Mouse (Mus musculus): ENCODE results near the gene Gldc. TPM values are rescaled to one million over a fixed set of nuclear protein-coding genes. Genes with fewer than 3 reads are reported as not detected.
A peak's percentile ranks its signal among the peaks of the same experiment; 100 is the strongest.
"Not testable (repeated sequence)": the region's sequence is repeated elsewhere in the genome, so short reads cannot be mapped to it uniquely, and the experiment has no call there.

Gene Gldc
- total RNA-seq (2021) = 10 to 100 TPM in 1 of 2 experiments, 1 to 10 TPM in 1; 6.3 to 14.0 TPM
- long read RNA-seq, experiment 1, transcript Gldc-201 (25 exons, 3,767 nt) = major isoform, 42 of 53 reads
- long read RNA-seq, experiment 1, partial matches to known transcripts = 9 of 53 reads
- long read RNA-seq, experiment 1, other reads (novel, unspliced or antisense) = 2 of 53 reads
- long read RNA-seq, experiment 2, partial matches to known transcripts = 1 of 3 reads
- long read RNA-seq, experiment 2, other reads (novel, unspliced or antisense) = 0 of 3 reads

- DNase-seq = peak; percentile 59
Observed at GRCm38 (mm10) chr19:30174919-30175571, at the start of gene Gldc. Gene Gldc (minus strand): TSS chr19:30175429.

- DNase-seq = not testable (repeated sequence)
Observed at GRCm38 (mm10) chr19:30222593-30222992, 47.4 kb upstream of the Gldc start.

DNA sequence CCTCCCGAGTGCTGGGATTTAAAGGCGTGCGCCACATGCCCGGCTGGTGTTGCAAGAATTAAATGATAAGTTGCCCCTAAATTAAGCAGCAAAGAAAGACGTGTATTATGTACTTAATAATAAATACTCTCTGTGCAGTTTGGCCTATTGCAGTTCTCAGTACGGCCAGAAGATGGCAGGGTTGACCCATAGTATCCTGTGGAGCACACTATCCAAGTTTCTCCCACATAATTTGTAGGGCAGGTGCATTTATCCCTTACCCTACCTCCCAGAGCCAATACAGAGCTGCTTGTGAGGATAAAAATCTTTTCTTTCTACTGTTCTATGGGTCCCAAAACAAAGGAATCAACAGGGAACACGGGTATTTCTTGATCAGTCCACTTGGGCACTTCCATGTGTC is 42.1 kb upstream of the Gldc start:
- peak; percentile 77 for DNase-seq

DNA sequence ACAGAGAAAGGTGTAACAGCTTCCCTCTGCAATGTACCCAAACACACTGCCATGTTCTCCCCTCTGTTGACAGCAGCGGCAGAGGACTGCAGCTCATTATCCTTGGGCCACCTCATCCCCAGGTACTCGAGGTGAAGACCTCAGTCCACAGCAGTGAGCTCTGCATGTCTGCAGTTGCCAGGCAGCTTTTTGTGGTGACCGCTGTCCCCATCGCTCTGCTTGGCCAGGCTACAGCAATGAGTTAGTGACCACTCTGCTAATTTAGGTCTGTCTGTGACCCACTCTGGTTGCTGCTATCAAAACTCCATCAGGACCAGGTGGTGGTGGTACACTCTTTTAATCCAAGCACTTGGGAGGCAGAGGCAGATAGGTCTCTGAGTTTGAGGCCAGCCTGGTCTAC is 41.0 kb upstream of the Gldc start:
- no peak for DNase-seq

GRCm38 (mm10) chr19:30215736-30216135 is 40.5 kb upstream of the Gldc start:
- not testable (repeated sequence) for DNase-seq

GRCm38 (mm10) chr19:30214026-30214425 is 38.8 kb upstream of the Gldc start:
- DNase-seq = no peak

DNA sequence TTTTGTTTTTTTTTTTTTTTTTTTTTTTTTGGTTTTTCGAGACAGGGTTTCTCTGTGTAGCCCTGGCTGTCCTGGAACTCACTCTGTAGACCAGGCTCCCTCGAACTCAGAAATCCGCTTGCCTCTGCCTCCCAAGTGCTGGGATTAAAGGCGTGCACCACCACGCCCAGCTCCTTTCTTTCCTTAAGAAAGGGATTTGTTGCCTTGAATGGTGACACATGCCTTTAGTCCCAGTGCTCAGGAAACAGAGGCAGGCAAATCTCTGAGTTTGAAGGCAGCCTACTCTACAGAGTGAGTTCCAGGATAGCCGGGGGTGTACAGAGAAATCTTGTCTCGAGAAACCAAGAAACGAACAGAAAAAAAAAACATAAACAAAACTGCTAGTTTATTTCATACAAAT is 33.8 kb upstream of the Gldc start:
- DNase-seq = not testable (repeated sequence)

DNA sequence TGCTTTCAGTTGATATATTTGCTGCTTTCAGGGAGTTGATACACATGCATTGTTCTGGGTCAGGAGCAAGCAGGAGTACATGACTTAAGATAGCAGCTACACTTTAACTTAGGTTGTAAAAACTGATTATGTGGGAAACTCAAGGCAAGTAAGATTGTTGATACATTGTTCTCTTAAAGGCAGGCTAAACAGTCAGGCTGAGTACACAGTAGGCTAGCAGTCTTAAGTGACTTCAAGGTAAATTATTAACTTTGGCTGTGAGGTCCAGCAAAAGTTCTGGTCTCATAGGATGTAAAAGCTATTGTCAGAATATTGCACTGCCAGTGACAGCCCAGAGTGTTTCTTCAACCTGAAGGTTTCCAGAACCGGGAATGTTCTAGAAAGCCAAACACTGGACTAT is 31.8 kb upstream of the Gldc start:
- no peak for DNase-seq

DNA sequence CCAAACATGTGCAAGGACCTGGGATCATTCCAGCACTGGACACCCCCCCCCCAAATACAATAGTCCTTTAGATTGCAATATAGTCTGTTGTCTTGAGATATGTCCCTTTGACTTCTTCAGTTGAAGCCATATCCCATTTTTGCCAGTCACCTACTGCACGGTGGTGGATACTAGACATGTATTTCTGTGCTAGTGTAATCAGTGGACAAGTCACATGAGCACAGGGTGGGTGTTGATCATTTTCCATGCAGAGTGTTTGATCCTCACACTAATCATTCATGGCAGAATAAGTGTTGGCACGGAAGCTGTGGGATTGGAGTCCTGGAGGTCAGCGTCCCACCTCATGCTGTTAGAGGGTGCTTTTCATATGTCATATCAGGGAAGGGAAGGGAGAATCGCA is 30.6 kb upstream of the Gldc start:
- no peak for DNase-seq

GRCm38 (mm10) chr19:30205159-30205816 is 30.1 kb upstream of the Gldc start:
- peak; percentile 44 for DNase-seq

GRCm38 (mm10) chr19:30202177-30202576 is 26.9 kb upstream of the Gldc start:
- no peak for DNase-seq

- DNase-seq = no peak
Observed at GRCm38 (mm10) chr19:30194999-30195398, 19.8 kb upstream of the Gldc start.

- DNase-seq = no peak
Observed at GRCm38 (mm10) chr19:30187232-30187631, 12.0 kb upstream of the Gldc start.

DNA sequence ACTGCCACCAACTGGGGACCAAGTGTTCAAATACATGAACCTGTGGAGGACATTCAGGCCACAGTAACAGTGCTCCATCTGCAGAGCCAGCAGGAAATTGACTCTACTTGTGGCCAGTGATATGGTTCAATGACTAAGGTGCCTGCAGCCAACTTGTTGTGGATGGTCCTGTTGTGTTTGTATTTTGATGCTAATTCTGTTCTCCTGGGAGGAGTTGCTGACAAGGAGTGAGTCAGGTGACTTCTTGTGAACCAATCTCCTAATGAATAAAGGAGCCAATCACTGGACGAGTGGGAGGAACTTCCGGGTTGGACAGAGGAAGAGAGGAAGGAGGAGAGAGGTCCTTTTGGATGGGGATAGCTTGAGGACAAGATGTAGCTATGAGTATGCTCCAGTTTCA is 10.3 kb upstream of the Gldc start:
- no peak for DNase-seq

DNA sequence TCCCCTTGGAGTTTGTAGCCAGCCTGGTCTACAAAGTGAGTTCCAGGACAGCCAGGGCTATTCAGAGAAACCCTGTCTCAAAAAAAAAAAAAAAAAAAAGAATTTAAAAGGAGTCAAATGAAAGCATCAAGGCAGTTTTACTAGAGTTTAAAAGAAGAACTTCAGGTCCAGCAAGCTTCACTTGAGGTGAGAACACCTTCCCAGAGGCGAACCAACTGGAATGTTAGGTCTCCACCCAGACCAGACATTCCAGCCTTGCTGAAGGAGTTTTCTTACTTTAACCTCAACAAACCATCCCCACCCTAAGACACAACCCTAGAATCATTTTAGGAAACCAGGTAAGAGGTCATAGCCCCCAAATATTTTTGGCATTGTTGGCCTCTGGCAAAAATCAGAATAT is 4.8 kb upstream of the Gldc start:
- no peak for DNase-seq

DNA sequence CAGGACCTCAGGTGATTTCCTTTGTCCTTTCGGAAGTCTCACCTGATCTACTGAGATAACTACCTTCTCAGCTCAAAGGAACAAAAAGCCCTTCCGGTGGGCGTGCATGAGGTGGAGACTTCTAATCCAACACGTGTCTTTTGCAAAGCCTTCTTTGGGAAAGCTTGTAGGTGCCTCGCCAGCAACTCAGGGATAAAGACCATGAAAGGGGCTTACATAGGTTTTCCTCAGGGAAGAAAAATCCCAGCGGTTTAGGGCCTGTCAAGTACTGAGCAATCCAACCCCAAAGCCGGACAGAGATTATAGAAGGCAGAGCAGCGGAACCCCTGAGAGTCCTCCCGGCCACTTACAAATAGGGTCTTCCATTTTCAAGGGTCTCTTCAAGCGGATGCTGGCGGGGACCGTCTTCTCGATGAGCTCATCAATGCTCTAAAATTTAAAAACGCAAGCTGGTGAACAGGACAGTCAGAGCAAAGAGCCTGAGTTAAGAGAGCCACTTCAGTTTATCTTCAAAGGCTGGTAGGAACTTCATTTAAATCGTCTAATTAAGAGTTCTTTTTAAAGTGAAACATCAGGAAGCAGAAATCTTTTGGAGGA is 1.1 kb downstream of the Gldc start:
- DNase-seq = peak; percentile 2

DNA sequence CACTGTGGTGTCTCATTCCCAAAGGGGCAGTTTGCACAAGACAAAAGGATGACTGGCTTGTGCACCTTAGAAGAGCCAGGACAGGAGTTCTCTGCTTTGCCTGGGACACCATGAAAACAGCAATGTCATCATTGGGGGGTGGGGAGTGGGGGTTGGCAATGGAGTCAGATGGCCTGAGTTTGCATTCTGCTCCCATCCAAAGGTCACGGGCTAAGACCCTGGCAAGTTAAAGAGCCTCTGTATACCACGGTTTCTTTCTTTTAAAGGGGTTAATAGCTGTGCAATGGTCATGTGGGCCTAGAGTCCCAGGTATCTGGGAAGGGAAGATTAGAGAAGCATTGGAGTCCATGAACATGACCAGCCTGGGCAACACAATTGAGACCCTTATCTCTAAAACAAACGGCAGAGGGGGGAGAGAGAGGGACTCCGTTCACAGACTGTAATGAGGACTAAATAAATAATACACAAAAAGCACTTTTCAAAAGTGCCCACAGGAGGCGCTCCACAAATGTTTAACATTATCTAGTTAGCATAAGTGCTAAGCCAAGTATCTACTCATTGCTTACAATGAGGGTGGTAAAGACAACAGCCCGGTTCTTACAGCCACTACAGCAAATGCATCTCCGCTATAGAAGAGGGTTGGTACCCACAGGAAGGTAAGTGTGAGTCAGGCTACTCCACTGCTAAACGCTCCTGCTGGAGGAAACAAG is 3.7 kb downstream of the Gldc start:
- no peak for DNase-seq

DNA sequence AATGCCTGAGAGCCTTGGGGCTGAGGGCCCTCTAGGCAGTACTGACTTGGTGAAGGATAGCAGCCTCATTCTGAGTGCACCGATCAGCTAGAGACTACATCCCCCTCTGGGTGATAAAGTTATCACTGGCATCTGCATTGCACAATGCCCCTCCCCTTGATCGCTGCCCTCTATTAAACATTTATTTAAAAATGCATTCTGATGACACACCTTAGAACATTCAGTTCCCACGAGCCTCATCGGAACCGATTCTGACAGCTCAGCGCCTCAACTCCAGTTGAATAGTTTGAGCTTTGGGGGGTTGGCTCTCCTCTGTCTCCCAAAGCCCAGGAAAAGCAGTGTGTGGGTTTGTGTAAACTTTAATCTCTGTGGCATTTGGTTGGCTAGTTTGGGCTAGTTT is 4.9 kb downstream of the Gldc start:
- no peak for DNase-seq

- no peak for DNase-seq
Observed at GRCm38 (mm10) chr19:30166801-30167505, 8.3 kb downstream of the Gldc start.

DNA sequence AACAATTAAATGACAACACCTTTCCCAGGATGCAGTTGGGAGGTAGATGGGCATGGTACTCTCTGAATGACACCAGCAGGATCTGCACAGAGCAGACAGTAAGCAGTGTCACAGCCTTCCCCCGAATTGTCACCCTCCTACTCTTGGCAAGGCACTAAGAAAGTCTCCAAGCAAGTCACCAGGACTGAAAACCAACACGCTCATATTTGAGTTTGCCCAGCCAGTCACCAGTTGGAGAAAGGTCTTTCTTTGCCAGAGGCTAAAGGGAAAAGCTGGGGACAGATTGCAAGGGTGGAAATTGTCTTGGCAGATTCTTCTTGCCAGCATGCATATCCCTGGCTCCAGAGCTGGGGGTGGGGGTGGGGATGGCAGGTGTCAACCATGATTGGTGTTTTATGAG is 11.0 kb downstream of the Gldc start:
- no peak for DNase-seq

DNA sequence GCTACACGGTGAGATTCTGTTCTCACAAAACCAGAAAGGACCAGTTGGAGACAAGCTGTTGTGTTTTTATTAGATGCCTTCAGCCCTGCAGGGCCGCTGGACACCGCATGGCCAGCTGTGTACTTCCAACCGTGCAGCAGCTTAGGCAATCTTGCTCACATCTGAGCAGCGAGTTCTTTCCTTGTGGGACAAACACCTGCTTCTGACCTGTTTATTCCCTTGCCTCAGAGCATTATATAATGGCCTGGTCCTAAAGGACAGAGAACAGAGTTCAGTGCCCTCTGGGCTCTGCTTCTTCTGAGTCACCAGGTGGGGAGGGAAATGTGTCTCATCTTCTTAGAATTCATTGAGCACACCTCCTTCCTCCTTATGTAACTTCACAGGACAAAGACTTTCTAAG is 12.4 kb downstream of the Gldc start:
- DNase-seq = no peak

DNA sequence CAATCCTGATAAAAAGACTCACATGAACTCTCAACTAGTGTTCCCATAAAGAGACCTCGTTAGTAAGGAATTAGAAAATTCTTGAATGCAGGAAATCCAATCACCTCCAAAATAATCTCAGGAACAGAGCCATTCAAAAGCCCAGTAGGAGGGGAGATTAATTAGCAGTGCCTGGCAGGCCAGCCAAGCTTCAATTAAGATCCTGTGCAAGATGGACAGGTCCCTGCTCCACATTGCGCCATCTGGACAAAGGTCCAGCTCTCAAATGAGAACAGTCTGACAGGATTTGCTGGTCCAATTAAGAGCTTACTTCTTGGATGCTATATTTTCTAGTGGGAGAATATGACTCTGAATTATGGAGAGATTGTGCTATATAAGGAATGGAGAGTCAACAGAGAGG is 15.2 kb downstream of the Gldc start:
- no peak for DNase-seq
